Mouse (Mus musculus): ENCODE data around the gene Tpra1. TPM values are rescaled to one million over a fixed set of nuclear protein-coding genes. Genes with fewer than 3 reads are reported as not detected.

Tpra1 gene
- polyA plus RNA-seq, 1 experiment: 31.0 TPM

DNA sequence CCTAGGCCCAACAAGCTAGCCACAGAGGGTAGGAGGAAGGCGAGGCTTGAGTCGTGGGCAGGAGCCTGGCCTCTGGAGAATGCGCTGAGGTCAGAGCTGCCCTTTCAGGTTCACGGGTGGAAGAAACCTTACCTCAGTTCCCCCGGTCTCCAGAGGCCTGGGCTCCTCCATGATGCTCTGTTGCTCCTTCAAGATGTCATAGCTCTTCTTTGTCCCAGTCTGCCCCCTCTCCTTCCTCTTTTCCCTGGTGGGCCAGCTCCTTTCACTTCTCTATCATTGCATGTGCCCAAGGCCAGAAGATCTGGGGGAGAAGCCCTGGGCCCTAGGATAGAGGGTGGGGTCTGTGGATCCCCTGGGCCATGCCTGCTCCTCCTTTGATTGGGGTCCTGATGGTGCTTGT is 1.7 kb downstream of the Tpra1 start:
- Histone ChIP-seq H3K4me1 (ENCODE audit: control insufficient read depth, insufficient read depth, low read length) (peaks cover 11% of the 10 kb centered on the region; the same call in 1 of the 2 replicates), H3K27ac (ENCODE audit: insufficient read depth, low read length) (no peak overlapping the region), H3K4me3 (ENCODE audit: insufficient read depth, low read length) (peak overlapping the region; percentile 70; the same call in 1 of the 2 replicates)
- TF ChIP-seq CTCF (IDR thresholded peaks at IDR 0.05; ENCODE audit: borderline replicate concordance, insufficient read depth, low read length): no peak
- no peak for TF ChIP-seq POLR2A (IDR thresholded peaks at IDR 0.05; ENCODE audit: low read depth, low read length)

DNA sequence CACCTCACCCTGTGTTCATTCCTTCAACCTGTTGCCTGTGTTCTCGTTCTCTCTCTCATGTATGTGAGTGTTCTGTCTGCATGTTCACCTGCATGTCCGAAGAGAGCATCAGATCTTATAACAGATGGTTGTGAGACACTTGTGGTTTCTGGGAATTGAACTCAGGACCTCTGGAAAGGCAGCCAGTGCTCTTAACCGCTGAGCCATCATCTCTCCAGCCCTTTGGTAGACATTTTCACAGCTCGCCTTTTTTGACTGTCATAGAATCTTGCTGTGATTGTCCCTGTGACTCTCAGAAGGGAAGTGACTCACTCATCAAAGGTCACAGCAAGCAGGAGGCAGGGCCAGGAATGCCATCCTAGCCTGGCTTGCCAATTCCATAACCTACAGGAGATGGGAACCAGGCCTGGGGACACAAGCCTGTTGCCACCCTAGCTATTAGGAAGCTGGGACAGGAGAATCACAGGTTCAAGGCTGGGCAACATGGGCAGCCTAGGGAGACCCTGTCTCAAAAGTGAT is 2.5 kb downstream of the Tpra1 start:
- TF ChIP-seq CTCF (IDR thresholded peaks at IDR 0.05; ENCODE audit: borderline replicate concordance, insufficient read depth, low read length): no peak
- TF ChIP-seq POLR2A (IDR thresholded peaks at IDR 0.05; ENCODE audit: low read depth, low read length): no peak

DNA sequence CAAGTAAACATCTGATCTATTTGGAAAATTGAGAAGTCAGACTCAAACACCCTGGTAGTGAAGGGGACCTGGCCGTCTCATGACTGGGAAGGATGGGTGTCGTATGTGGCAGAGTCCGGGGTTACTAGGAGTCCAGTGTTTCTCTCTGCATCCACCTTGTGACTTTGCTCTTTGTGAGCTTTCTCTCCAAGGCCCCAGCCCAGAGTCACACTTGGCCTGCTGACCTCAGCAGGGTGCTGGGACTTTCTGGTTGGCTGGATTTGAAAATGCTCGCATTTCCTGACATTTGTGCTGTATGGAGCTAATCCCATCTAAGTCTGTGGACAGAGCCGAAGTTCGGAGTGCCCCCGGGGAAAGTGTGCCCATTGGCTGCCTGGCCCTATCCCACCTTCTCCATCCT is 3.0 kb downstream of the Tpra1 start:
- TF ChIP-seq CTCF (IDR thresholded peaks at IDR 0.05; ENCODE audit: borderline replicate concordance, insufficient read depth, low read length) (no peak), POLR2A (IDR thresholded peaks at IDR 0.05; ENCODE audit: low read depth, low read length) (no peak)
- Histone ChIP-seq H3K27ac (ENCODE audit: insufficient read depth, low read length) (no peak overlapping the region), H3K4me1 (ENCODE audit: control insufficient read depth, insufficient read depth, low read length) (peaks cover 11% of the 10 kb centered on the region; the same call in 1 of the 2 replicates), H3K4me3 (ENCODE audit: insufficient read depth, low read length) (no peak overlapping the region)

More for the DNA sequence above, 2.5 kb downstream of the Tpra1 start:
- H3K4me1 ChIP-seq (ENCODE audit: control insufficient read depth, insufficient read depth, low read length): peaks cover 11% of the 10 kb centered on the region; the same call in 1 of the 2 replicates
- no peak overlapping the region for H3K4me3 ChIP-seq (ENCODE audit: insufficient read depth, low read length)
- H3K27ac ChIP-seq (ENCODE audit: insufficient read depth, low read length): no peak overlapping the region

DNA sequence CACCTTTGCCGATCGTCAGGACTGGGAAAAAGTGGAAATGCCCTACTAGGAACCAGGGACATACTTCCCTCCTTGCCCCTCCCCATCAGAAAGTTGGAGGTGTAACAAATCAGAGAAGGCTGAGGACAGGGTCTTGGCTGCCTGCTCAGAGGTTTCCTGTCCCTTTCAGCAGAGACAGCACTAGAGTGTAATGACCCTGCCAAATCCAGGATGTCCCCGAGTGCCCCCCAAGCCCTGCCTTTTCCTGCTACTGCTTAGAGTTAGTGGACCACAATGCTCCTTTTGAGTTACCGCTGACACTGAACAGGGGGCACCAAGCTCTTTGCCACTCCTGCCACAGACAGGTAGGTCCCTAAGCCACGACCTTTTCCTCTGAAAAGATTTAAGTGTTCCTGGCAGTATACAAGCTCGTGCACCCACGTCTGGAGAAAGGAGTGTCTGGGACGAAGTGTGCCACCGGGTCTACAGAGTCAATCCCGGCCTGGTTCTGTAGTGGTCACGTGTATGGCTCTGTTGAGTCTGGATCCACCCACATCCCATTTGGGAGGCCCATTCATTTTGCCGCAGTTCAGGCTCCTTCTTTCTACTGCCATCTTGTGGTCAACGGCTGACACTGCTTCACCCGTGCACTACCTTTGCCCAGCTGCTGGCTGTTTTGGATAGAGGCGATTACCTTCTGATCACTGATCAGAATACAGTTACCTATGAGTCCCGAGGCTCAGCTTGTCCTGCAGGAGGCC is 4.5 kb downstream of the Tpra1 start:
- H3K27ac ChIP-seq (ENCODE audit: insufficient read depth, low read length): no peak overlapping the region

DNA sequence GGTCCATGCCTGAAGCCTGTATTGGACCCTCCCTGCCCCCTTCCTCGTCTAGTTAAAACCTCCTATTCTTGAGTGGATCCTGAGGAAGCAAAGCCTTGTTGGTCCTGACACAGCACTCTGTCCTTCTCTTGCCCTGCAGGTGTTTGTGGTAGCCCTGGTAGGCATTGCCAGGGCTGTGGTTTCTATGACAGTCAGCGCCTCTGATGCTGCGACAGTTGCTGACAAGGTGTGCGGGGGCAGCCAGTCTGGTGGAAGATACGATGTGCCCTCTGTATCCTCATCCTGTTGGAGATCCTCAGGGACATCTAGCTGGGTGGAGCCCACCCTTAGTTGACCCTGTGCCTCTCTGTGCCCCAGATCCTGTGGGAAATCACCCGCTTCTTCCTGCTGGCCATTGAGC is 7.1 kb downstream of the Tpra1 start:
- no peak for TF ChIP-seq POLR2A (IDR thresholded peaks at IDR 0.05; ENCODE audit: low read depth, low read length)
- no peak for TF ChIP-seq CTCF (IDR thresholded peaks at IDR 0.05; ENCODE audit: borderline replicate concordance, insufficient read depth, low read length)
- H3K4me3 ChIP-seq (ENCODE audit: insufficient read depth, low read length): no peak overlapping the region
- H3K27ac ChIP-seq (ENCODE audit: insufficient read depth, low read length): no peak overlapping the region
- H3K4me1 ChIP-seq (ENCODE audit: control insufficient read depth, insufficient read depth, low read length): peaks cover 7% of the 10 kb centered on the region; the same call in 1 of the 2 replicates

More for the DNA sequence above, 4.5 kb downstream of the Tpra1 start:
- H3K4me3 ChIP-seq (ENCODE audit: insufficient read depth, low read length): no peak overlapping the region
- no peak for TF ChIP-seq POLR2A (IDR thresholded peaks at IDR 0.05; ENCODE audit: low read depth, low read length)
- TF ChIP-seq CTCF (IDR thresholded peaks at IDR 0.05; ENCODE audit: borderline replicate concordance, insufficient read depth, low read length): peak; percentile 83; the same call in 1 of the 2 replicates
- H3K4me1 ChIP-seq (ENCODE audit: control insufficient read depth, insufficient read depth, low read length): peaks cover 11% of the 10 kb centered on the region; the same call in 1 of the 2 replicates

DNA sequence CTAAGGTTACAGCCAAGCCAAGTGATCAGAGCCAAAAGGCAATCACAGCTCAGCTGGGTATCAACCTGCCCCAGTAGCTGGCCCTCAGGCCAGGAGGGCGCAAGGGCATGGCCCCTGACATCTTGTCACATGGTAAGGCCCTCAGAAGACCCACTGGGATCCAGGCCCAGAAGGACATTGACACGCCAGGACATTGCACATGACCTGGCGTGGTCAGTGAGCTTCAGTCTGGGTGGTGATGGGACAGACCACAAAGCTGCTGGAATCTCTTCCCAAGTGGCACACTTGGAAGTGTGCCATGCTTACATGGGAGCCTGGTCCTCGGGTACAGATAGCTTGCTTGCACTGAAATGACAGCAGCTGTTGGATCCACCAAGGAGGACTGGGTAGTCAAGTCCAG is 11.0 kb downstream of the Tpra1 start:
- Histone ChIP-seq H3K27ac (ENCODE audit: insufficient read depth, low read length) (no peak overlapping the region), H3K4me1 (ENCODE audit: control insufficient read depth, insufficient read depth, low read length) (no peaks in the 10 kb centered on the region), H3K4me3 (ENCODE audit: insufficient read depth, low read length) (no peak overlapping the region)
- TF ChIP-seq POLR2A (IDR thresholded peaks at IDR 0.05; ENCODE audit: low read depth, low read length) (no peak), CTCF (IDR thresholded peaks at IDR 0.05; ENCODE audit: borderline replicate concordance, insufficient read depth, low read length) (no peak)

DNA sequence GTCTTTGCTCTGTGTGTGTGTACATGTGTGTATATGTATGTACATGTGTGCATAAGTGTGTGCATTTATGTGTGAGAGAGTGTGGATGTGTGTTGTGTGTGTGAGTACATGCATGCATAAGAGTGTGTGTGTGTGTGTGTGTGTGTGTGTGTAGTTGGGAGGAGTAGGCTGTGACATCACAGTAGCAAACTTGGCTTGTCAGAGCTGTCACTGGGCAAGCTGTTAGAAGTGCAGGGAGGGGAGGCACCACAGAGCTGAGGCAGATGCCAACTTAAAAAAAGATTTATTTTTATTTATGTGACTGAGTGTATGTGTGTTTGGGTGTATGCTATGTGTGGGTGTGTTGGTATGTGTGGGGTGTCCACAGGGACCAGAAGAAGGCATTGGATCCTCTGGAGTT is 11.4 kb downstream of the Tpra1 start:
- no peak overlapping the region for H3K27ac ChIP-seq (ENCODE audit: insufficient read depth, low read length)
- H3K4me3 ChIP-seq (ENCODE audit: insufficient read depth, low read length): no peak overlapping the region
- TF ChIP-seq CTCF (IDR thresholded peaks at IDR 0.05; ENCODE audit: borderline replicate concordance, insufficient read depth, low read length): no peak
- no peaks in the 10 kb centered on the region for H3K4me1 ChIP-seq (ENCODE audit: control insufficient read depth, insufficient read depth, low read length)

DNA sequence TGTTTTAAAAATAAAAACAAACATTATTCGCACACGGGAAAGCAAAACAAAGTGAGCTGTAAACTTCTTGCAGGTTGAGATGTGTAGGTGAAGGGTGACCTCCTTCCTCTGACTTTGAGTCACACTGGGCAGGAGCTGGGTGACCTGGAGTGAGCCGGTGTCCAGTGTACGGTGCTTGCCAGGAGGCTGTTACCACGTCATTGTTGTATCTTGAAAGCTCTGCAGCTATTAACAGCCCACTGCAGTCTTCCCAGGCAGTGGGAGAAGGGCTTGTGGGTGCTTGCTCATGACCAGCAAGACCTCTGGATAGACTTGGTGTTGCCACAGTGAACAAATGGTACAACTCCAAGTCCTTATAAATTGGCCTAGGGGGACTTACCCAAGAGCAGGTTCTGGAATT is 12.7 kb downstream of the Tpra1 start:
- TF ChIP-seq CTCF (IDR thresholded peaks at IDR 0.05; ENCODE audit: borderline replicate concordance, insufficient read depth, low read length) (no peak), POLR2A (IDR thresholded peaks at IDR 0.05; ENCODE audit: low read depth, low read length) (no peak)
- H3K4me1 ChIP-seq (ENCODE audit: control insufficient read depth, insufficient read depth, low read length): no peaks in the 10 kb centered on the region
- no peak overlapping the region for H3K27ac ChIP-seq (ENCODE audit: insufficient read depth, low read length)
- H3K4me3 ChIP-seq (ENCODE audit: insufficient read depth, low read length): no peak overlapping the region

DNA sequence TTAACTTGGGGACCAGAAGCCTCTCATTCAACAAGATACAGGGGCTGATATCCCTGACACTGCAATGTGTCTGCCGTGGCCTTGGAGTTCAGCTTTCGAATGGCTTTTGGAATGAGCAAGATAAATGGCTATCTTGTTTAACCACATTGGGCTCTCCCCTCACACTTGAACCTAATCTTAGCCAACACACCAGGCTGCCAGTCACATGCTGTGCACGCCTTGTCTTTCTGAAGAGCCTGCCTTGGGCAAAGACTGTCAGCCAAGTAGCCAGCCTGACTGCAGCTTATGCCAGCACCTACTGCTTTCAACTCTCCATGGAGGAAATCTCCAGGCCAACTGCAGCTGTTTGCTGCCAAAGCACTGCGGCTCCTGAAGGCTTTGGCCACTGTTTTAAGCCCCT is 13.5 kb downstream of the Tpra1 start:
- TF ChIP-seq CTCF (IDR thresholded peaks at IDR 0.05; ENCODE audit: borderline replicate concordance, insufficient read depth, low read length): no peak
- TF ChIP-seq POLR2A (IDR thresholded peaks at IDR 0.05; ENCODE audit: low read depth, low read length): no peak
- no peak overlapping the region for H3K27ac ChIP-seq (ENCODE audit: insufficient read depth, low read length)
- no peak overlapping the region for H3K4me3 ChIP-seq (ENCODE audit: insufficient read depth, low read length)

DNA sequence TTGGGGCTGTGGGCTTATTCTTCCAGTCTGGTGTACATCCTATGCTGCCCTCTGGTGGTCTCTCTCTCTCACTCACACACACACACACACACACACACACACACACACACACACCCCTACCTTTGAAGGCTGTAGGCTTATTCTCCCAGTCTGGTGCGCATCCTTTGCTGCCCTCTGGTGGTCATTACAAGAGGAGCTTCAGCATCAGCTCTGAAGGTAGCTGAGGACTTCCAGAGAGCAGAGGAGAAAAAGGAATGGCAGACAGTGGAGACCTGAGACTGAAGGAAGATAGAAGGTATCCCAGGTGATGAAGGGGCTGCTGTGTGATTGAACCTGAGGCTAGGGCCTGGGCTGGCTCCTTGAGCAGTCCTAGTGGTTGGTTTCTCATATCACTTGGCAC is 14.1 kb downstream of the Tpra1 start:
- TF ChIP-seq POLR2A (IDR thresholded peaks at IDR 0.05; ENCODE audit: low read depth, low read length) (no peak), CTCF (IDR thresholded peaks at IDR 0.05; ENCODE audit: borderline replicate concordance, insufficient read depth, low read length) (peak; percentile 61; the same call in 1 of the 2 replicates)
- H3K27ac ChIP-seq (ENCODE audit: insufficient read depth, low read length): no peak overlapping the region
- H3K4me1 ChIP-seq (ENCODE audit: control insufficient read depth, insufficient read depth, low read length): no peaks in the 10 kb centered on the region
- no peak overlapping the region for H3K4me3 ChIP-seq (ENCODE audit: insufficient read depth, low read length)

More for the DNA sequence above, 13.5 kb downstream of the Tpra1 start:
- no peaks in the 10 kb centered on the region for H3K4me1 ChIP-seq (ENCODE audit: control insufficient read depth, insufficient read depth, low read length)

Data from embryonic fibroblast, embryonic 13.5 days (primary cell).